Mouse (Mus musculus) urinary bladder, postnatal 14 days (tissue): Measurements from ENCODE around the gene Nkd1.

Experiments used
- DNase-seq: peaks from one replicate; pipeline ENCODE4 v3.0.0; 2021; ENCODE audit warnings: low spot score

The Nkd1 gene

DNA sequence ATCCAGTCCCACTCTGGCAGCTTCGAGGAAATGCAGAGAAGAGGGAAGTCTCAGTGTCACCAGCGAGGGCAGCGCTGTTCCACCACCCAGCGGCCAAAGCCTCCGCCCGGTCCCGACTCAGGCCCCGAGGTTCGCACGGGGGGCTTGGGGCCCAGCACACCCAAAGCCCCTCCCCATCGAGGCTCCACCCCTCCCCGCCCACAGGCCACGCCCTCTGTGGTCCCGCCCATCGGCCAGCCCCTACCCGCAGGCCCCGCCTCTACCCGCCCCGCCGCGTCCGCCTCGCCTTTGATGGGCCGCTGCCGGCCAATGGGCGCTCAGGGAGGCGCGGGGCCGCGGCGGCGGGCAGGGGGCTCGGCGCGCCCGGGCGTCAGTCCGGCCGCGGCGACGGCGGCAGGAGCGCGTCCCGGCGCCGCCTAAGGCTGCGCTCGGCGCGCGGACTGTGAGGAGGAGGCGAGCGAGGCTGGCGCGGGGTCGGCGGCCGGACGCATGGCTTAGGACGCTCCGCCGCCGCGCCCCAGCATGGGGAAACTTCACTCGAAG, at the start of gene Nkd1:
Gene Nkd1, plus strand, starts transcription at position 370 of the 543 bp plus-strand sequence.
- DNase-seq = peak; percentile 87

DNA sequence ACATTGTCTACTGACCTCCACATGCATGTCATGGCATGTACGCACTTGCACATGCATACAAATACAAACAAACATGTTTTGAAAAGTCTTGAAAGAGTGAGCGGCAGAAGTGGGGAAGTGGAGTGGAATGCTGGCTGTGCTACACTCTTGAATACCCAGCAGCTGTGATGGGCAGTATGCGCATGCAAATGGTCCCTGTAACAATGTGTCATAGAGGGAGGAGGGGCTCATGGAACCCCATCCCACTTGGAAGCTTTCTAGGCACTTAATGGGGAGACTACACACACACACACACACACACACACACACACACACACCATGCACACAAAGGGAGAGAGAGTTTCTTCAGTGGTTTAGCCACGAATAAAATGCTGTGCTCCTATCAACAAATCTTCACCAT, 39.9 kb upstream of the Nkd1 start:
- no peak for DNase-seq

DNA sequence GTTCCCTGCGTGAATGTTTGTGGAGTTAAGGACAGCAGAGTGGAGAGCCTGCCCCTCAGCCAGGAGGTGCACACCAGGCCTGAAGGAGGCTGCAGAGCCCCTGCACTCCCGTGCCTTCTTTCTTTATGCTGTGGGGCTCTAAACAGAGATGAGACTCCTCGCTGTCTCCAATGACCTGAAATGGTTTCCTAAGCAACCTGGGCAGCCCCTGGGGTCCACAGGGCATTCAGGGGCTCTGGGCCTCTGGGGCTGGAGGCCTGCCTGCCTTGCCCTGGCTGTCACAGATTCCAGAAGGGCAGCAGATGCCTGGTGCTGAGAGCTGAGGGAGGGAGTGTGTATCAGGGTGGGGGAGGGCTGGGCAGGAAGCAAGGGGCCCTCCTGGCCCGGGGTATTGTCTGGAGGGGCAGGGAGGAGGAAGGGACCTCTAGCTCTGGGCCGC, 32.7 kb upstream of the Nkd1 start:
- no peak for DNase-seq

DNA sequence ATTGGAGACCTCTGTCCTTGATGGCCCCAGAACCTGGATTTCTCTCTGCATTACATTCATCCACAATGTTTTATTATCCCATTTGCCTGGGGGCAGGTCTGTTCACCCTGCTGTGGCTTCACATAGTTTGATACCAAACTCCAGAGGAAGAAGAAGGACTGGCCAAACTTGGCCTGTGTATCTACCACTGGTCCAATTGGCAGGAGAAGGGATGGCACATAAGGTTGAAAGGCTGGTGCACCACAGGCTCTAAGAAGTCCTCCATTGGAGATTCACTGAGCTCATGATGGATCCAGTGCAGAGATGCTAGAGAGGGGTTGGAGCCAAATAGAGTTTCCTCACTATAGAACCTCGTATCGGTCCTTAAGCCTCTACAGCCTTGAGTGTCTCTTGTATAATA, 27.1 kb upstream of the Nkd1 start:
- no peak for DNase-seq

DNA sequence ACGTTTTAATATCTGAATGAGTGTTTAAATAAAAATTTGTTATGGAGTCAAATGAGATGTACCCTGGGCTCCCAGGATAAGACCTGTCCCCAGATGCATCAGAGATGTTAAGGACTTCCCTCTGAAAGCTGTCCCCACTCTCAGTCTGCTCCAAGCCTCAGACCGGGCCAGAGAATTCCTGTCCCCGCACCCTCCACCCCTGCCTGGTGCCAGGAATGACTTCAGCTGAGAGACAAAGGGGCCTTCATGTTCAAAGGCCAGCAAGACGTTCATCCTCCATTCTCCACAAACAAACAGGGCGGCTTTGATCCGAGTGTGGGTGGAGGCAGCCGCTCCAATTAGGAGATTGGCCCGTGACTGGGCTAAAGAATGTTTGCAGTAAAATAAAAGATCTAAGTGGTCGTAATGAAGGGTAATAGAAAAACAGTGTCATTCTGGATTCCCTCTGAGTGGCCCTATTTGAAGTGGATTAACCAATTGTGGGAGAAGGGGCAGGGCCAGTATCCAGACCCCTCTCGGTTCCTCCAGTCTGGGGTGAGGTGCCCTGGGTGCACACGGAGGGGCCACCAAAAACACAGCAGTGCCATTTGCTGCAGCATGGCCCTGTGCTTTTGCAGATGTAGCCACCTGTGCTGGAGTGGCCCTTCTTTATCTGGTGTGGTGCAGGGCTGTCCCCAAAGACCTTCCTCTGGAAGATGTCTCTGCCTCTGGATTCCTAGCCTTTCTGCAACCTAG, 25.9 kb upstream of the Nkd1 start:
- DNase-seq = peak; percentile 5

DNA sequence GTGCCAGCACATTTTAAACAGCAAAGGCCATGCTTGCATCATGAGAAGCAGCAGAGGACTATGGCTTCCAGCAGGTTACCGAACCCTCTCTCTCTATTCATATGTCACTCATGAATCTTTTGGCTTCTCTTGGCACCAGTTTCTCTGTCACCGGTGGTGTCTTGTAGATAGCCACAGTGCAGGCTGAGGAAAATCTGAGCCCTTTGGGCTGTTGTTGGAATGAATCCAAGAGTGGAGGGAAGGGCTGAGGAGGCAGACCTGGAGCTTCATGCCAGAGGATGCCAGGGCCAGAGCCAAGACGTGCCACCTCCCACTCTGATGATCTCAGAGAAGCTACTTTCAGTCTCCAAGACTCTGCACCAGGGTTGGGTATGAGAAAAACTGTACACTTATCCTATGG, 19.0 kb upstream of the Nkd1 start:
- no peak for DNase-seq

DNA sequence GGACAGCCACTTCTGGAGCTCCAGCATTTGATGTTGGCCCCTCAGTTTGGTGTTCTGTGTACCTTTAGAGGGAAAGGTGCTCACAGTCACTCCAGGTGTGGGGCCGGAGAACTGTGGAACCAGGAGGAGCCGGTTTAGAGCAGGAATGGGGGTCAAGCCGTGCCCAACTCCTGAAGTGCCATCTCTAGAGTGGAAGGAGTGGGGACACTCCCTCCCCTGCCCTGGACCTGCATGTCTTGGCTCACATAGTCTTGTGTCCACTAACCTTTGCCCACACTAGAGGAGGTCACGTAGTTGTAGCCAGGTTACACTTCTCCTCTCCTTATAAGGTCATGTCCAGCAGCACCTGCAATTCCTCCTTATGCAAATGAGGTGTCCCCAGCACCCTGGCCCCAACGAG, 14.2 kb upstream of the Nkd1 start:
- no peak for DNase-seq

DNA sequence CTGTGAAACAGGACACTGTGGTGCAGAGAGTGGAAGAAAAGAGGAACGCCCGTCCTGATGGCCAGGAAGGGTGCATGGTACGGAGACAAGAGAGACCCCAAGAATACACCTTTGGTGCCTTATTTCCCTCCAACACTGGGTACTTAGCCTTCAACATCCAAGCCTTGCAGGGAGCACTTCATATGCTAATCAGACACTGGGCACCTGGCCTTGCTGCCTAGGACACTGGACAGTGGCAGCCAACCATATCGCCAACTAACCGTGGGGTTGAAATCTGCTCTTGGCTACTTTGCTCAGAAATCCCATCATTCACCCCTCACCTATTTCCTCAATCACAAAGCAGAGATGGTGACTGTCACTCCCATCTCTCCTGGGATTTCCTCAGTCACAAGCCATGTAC, 10.1 kb upstream of the Nkd1 start:
- no peak for DNase-seq

DNA sequence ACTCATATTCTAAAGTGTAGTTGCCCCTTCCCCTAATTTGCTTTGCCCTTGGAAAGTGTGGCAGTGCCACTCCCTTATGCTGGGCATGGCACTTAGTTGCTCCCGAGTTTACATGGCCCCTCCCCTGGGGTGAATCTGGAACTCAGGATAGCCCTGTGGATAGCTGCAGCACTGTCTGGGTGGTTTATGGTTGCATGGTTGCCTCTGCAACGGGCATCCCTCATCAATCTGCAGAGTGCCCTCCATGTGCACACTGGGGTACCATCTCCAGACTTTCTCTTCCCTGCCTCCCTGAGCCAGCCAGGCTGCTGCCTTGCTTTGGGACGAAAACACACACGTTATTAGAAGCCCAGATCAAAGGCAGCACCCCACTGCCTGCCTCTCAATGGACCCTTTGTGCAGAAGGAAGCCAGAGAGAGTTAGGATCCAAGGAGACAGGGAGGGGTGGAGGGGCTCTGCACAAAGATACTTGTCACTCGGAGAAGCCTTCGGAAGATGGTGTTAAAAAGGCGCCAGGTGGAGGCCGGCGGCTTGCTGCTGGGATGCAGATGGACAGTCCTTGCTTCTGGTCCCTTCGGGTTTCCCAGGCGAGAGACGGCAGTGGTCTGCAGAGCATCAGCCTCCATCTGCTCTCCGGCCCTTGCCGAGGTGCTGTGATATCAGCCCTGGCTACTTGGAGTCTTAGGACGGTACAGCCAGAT, 8.9 kb upstream of the Nkd1 start:
- no peak for DNase-seq

DNA sequence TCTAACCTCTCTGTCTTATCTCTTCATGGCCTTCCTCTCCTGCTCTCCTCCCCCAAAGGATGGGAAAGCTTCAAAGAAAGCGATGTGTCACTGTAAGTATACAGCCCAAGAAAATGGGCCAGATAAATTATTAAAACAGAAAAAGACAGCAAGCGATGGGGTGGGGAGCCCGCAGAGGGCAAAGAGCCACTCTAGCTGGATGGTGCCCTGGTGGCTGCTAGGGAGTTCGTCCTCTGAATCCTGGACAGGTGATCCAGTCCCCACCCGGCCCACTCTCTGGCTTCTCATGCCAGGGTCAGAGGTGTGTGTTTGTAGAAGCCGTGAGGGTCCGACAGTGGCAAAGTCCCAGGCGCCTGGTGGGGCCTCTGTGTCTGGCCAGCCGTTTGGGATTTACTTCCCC, 3.1 kb upstream of the Nkd1 start:
- DNase-seq = no peak

DNA sequence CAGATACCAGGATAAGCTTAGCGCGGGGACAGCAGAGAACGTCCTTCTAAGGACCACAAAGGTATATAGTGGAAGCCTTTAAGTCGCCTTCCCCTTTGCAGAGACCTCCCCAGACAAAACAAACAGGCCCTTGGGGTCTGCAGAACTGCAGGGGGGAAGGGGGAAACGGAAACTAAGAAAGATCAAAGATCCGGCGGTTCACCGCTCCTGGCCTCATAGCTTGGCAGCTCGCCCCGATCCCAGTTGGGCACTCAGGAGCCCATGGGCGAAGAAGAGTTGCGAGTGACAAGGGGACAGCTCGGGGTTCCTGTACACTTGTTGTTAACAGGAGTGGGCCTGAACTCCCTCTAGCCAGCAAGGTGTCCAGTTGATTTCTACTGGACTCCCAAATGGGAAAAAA, 773 bp upstream of the Nkd1 start:
- DNase-seq = peak; percentile 28

DNA sequence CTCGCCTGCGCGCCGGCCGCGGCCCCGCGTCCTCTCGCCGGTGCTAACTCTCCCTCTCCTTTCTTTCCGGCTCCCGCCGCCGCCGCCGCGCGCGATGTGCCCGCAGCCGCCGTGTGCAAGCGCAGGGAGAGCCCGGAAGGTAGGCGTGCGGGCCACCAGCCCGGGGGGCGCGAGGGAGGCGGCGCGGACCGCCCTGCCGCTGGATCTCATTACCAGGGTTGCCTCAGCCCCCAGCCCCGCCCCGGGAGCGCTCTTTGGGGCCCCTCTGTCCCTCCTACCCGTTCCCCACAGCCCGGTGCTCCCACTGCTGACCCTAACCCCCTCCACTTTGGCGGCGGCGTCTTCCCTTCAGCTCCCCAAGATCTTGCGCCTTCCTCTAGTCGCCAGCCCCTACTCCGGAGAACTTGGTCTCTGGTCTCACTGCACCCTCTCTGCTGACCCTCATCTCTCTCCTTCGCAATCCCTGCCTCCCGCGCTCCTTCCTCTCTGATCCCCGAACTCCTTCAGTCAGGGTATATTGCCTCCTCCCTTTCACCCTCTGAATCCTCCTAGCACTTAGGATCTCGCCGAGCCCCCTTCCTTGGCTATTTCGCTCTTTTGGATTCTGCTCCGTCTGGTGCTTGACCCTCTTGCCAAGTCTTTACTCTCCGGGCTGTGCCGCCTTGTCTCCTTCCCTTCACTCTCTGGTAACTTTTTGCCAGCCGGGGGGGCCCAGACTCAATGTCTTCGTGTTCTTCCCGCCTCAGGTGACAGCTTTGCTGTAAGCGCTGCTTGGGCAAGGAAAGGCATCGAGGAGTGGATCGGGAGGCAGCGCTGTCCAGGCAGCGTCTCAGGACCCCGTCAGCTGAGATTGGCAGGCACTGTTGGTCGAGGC, 624 bp downstream of the Nkd1 start:
- DNase-seq = peak; percentile 28

DNA sequence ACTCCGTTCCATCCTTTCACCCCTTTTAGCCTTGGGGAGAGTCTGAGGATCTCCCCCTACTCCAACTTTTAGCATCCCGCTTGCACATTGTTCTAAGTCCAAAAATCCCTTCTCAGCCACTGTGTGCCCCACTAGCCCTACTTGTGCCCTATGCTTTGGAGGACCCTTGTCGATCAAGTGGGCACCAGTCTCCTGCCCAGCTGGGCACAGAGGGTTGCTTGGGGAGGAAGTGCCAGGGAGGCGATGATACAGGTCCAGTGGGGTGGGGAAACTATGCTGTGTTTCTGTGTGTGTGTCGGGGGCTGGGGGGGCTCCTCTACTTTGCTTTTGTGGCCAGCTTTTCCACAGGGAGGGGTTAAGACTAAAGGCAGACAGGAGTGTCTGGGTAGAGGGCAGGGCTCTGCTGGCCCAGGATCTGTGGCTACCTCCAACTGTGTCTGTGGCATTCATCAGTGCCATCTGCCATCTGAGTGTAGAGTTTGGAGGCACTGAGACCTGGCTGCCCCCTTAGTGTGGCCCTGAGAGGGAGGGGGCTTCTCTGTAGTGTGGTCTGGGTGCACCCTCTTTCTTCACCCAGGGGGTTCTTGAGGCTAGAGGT, 1.4 kb downstream of the Nkd1 start:
- DNase-seq = no peak

DNA sequence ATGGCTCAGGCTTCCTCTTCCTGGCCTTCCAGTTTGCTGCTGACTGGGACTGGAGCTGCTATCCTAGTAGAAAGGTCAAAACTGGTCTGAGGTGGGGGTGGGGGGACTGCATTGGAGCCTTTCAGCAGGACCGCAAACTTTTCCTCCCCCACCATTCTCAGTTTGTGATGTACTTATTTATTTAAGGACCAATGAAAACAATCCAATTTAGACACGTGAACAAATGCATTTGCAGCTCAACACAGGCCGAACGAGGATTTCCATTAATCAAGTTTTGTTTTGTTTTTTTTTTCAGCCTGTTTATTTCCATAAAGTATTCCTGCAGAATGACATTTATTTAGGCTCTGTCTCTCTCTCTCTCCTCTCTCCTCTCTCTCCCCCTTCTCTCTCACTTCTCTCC, 2.5 kb downstream of the Nkd1 start:
- no peak for DNase-seq

DNA sequence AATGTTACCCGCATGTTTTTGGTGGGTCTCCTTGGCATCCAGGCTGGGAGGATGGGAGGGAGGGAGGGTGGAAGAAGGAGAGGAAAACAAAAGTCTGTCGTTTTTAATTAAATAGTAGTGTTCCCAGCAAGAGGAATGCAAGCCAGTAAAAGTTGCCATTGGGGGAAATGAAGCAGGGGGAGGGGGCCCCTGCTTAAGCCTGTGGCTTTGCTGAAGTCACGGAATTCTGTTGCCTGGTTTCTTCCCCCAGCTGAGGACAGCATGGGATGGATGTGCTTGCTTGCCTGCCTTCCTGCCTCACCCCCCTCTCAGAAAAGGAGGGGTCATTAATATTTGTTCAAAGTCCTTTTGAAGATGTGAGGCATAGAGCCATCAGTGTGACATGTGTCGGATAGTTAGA, 3.0 kb downstream of the Nkd1 start:
- DNase-seq = no peak

DNA sequence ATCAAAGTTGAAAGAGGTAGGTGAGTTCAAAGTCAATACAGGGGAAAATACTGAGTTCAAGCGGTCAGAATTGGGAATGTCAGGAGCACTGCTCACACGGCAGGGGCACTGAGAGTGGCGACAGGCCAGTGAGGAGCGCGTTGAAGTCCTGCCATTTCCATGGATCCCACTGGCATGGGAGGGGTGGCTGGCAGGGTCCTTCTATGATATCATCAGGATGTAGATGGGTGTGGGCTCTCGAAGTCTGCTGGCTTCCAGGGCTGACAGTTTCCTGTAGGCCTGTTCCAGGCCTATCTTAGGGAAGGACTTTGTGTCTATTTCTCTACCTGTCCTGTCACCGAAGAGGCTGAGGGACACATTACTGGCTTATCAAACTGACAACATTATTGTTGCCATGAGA, 3.7 kb downstream of the Nkd1 start:
- no peak for DNase-seq

DNA sequence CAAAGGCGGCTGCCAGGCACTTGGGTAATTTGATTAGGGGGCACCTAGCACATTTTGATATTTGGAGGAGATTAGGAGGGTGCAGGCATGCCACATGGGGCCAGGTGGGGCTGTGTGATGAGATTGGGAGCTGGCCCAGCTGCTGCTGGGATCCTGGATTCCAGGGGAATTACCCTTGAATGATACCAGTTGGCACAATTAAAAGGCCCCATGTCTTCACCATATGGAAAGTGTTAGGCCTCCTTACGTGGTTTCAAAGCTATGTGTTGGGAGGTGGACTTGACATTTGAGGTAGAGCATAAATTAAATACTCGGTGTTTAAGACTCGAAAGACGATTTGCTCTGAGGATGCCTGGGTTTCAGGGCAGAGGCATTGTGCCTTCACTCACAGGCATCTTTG, 5.1 kb downstream of the Nkd1 start:
- DNase-seq = no peak

DNA sequence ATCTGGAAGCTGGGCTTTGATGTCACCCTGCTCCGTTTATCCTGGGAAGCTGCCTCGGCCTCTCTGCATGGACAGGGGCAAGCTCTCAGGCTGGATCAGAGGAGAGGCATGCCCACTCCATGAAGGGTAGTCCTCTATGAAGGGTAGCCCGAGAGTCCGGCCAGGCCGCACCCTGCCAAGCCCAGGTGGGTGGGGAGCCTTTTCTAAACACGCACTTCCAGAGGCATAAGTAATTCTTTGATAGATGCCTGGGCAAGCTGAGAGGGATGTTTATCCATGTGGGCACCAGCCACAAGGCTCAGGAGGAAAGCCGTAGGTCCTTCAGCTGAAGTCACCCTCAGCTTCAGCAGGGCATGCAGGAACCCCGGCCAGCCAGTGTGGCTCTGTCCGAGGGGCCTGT, 7.0 kb downstream of the Nkd1 start:
- DNase-seq = no peak

DNA sequence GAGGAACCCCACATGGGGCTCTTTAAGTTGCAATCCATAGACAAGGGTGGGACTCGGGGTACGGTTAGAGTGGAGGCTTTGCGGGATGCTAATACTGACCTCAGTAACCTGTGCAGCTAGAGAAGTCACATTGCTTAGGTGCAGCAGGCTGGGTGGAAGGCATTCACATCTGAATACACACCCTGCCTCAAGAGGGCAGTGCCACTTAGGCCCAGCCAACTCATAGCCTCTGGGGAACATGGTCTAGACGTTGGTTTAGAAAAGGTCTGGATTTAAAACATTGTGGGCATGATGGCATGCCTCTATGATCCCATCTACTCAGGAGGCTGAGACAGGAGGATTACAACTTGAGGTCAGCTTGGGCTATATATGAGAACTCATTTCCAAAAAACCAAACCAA, 8.6 kb downstream of the Nkd1 start:
- no peak for DNase-seq

DNA sequence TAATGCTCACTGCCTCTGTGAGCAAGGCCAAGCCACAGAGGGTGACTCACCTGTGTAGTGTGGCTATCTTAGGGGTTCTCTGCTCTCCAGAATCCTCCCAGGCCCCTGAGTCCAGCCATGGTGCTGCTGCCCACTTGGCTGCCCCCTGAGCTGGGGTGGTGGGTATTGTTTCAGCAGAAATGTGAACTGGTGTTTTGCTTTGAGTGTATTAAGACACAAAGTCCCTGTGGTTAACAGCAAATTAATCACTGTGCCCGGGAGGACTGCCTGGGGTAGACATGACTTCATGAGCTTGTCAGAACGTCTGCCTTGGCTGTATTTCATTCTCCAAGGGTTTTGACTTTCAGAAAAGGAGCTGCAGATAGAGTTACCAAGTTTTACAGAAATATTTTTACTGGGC, 15.9 kb downstream of the Nkd1 start:
- no peak for DNase-seq

DNA sequence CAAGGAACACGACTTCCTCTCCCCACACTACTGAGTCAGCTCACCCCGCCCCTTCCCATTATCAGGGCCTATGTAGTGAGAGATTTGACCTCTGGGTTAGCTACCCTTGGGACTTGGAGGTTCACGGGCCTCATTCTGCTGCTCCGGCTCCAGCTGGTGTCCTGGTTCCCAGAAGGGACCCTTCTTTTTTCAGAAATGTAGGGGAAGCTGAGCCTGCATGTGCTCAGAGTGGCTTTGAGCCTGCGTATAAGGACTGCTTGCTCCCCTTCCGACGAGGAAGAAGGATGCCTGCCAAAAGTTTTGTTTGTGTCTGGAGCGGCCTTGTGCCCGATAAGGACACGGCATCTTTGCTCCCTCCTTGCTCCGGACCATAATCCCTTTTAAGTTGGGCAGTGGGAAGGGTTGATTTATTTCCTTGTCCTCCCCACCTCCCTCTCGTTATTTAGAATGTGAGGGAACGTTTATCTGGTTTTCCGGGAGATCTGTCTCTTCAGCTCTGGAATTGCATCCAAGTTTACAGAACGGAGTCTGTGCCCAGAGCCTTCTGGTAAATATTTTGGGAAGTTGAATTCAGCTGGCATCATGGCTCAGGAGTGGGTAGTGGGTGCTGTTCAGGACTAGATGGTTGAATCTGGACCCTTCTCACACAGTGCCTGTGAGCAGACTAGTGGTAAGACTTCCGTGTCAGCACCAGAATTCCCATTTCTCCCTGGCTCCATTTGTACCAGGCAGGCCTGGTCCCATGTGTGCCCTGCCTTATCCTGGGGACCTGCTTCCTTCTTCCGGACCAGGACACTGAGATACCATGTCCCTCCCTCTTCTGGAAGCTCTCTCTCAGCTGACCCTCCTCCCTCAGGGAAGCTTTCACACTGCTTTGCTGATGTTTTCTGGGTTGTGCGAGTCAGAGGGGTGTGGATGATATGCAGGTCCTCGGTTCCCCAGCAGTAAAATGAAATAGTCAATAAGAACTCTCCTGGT, 17.1 kb downstream of the Nkd1 start:
- DNase-seq = peak; percentile 59
